Mouse (Mus musculus) gastrocnemius, postnatal 36 days (tissue): ENCODE data around the gene Dpm2. TPM values are rescaled to one million over a fixed set of nuclear protein-coding genes. Genes with fewer than 3 reads are reported as not detected.

ENCODE experiments used
- DNase-seq, 2 experiments: peaks; one replicate each; pipeline ENCODE4 v3.0.0; 2022
- intact Hi-C: fragments of 180-260 bp; cut with DNase I; formaldehyde crosslinking; loops from one replicate; pipeline ENCODE4 v1.15.1; 2025
- total RNA-seq, 2 experiments: library from RNA; stranded (reverse); gene quantifications; 2 replicates each; pipeline ENCODE4 v1.2.3; 2021

Dpm2 gene
- total RNA-seq, 2 experiments from 2014 or later: 10.3 to 11.0 TPM

GRCm38 (mm10) chr2:32608141-32608777, 37.6 kb downstream of the Dpm2 start:
- intact Hi-C loops: no loop called here
- peak; percentile 76 to 80 for DNase-seq

GRCm38 (mm10) chr2:32608778-32609435, 38.2 kb downstream of the Dpm2 start:
- intact Hi-C loops: no loop called here
- DNase-seq: no peak

- intact Hi-C loops: loop anchor here (5.0 kb wide), 1 partner anchor 33 kb away; the partner anchor contains the start of gene 9430097D07Rik
These were observed 40.1 kb downstream of the Dpm2 start for GRCm38 (mm10) chr2:32610610-32611229.

GRCm38 (mm10) chr2:32612274-32612673, 41.6 kb downstream of the Dpm2 start:
- no peak for DNase-seq
- intact Hi-C loops: loop anchor here (5.0 kb wide), 1 partner anchor 35 kb away; the partner anchor contains the start of gene 9430097D07Rik

More at GRCm38 (mm10) chr2:32610610-32611229, 40.1 kb downstream of the Dpm2 start:
- no peak for DNase-seq

GRCm38 (mm10) chr2:32617109-32617508, 46.5 kb downstream of the Dpm2 start:
- DNase-seq: no peak
- intact Hi-C loops: no loop called here

GRCm38 (mm10) chr2:32617601-32618000, 46.9 kb downstream of the Dpm2 start:
- intact Hi-C loops: no loop called here
- DNase-seq: no peak

GRCm38 (mm10) chr2:32618051-32618450, 47.4 kb downstream of the Dpm2 start:
- intact Hi-C loops: no loop called here

GRCm38 (mm10) chr2:32620682-32621516, 50.2 kb downstream of the Dpm2 start:
- intact Hi-C loops: no loop called here

More at GRCm38 (mm10) chr2:32618051-32618450, 47.4 kb downstream of the Dpm2 start:
- DNase-seq: no peak

GRCm38 (mm10) chr2:32621517-32621859, 50.8 kb downstream of the Dpm2 start, which contains the start of gene Ak1:
Gene Ak1, plus strand, starts transcription at chr2:32621758.
- DNase-seq: peak in 1 of 2 experiments; percentile 20
- intact Hi-C loops: no loop called here

More at GRCm38 (mm10) chr2:32620682-32621516, 50.2 kb downstream of the Dpm2 start:
- peak in 1 of 2 experiments; percentile 29 for DNase-seq

Other genes starting within 250 kb of the Dpm2 start
- gene Ciz1, start 218.5 kb upstream of the Dpm2 start, total RNA-seq: 10 to 100 TPM; 23.2 to 25.4 TPM
- 1 to 10 TPM; 4.8 to 5.3 TPM for gene Dnm1, start 217.5 kb upstream of the Dpm2 start, total RNA-seq
- gene 1110008P14Rik, start 188.9 kb upstream of the Dpm2 start, total RNA-seq: 10 to 100 TPM; 36.4 to 44.0 TPM
- gene Lcn2, start 182.6 kb upstream of the Dpm2 start, total RNA-seq: 1 to 10 TPM; 1.4 to 3.7 TPM
- 10 to 100 TPM; 41.3 to 45.0 TPM for gene Ptges2, start 175.0 kb upstream of the Dpm2 start, total RNA-seq
- gene Naif1, start 120.4 kb upstream of the Dpm2 start, total RNA-seq: 1 to 10 TPM; 1.8 to 1.9 TPM
- gene Slc25a25, start 119.4 kb upstream of the Dpm2 start, total RNA-seq: 100 to 1,000 TPM in 1 of 2 experiments, 10 to 100 TPM in 1; 71.7 to 145 TPM
- gene Fam102a, start 35.5 kb upstream of the Dpm2 start, total RNA-seq: 1 to 10 TPM; 2.6 to 2.7 TPM
- not detected for gene Pip5kl1, start 3.9 kb downstream of the Dpm2 start, total RNA-seq
- not detected for gene 9430097D07Rik, start 4.8 kb downstream of the Dpm2 start, total RNA-seq
- 10 to 100 TPM; 14.1 to 21.7 TPM for gene St6galnac4, start 16.2 kb downstream of the Dpm2 start, total RNA-seq
- gene St6galnac6, start 28.9 kb downstream of the Dpm2 start, total RNA-seq: 10 to 100 TPM; 34.9 to 46.5 TPM
- gene Ak1, start 50.9 kb downstream of the Dpm2 start, total RNA-seq: 1,000 to 10,000 TPM; 1,818 to 2,240 TPM
- 10 to 100 TPM; 23.9 to 26.7 TPM for gene Eng, start 75.7 kb downstream of the Dpm2 start, total RNA-seq
- gene Fpgs, start 133.3 kb downstream of the Dpm2 start, total RNA-seq: 1 to 10 TPM; 4.4 to 4.5 TPM
- gene Cdk9, start 142.2 kb downstream of the Dpm2 start, total RNA-seq: 10 to 100 TPM; 18.1 to 21.0 TPM
- 1 to 10 TPM; 6.4 to 7.0 TPM for gene Sh2d3c, start 150.2 kb downstream of the Dpm2 start, total RNA-seq
- not detected for gene 6330409D20Rik, start 170.2 kb downstream of the Dpm2 start, total RNA-seq
- gene Tor2a, start 186.4 kb downstream of the Dpm2 start, total RNA-seq: 1 to 10 TPM; 3.9 to 5.1 TPM
- not detected for gene Ttc16, start 204.8 kb downstream of the Dpm2 start, total RNA-seq
- 1 to 10 TPM; 2.0 to 2.1 TPM for gene Ptrh1, start 204.9 kb downstream of the Dpm2 start, total RNA-seq
- gene Cfap157, start 213.6 kb downstream of the Dpm2 start, total RNA-seq: not detected